In the genomic region with DNA sequence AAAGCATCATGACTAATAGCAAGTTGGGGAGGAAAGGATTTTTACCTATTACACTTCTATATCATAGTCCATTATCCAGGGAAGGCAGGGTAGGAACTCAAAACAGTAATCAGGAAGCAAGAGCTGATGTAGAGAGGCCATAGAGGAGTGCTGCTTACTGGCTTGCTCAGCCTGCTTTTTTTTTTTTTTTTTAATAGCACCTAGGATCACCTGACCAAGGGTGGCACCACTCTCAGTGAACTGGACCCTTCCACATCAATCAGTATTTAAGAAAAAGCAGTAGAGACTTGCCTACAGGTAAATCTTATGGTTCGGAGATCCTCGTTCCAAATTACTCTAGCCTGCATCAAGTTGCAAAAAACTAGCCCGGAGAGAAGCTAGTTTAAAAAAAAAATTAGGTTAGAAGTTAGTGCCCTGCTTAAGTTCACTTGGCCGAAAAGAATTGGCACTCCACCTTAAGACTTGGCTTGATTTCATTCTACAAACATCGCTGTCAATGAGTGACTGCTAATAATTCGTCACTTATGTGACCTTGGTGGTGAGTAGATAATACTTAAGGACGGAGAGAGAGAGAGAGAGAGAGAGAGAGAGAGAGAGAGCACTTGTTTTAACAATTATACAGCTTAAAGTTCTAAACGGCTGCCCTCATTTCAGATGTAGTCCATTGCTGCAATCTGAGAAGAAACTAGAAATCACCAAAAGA, we compare ENCODE assay signal across 10 mouse cellular contexts. TPM values are rescaled to one million over a fixed set of nuclear protein-coding genes. Genes with fewer than 3 reads are reported as not detected.
A peak's percentile ranks its signal among the peaks of the same experiment; 100 is the strongest.
DNase-seq lines count a peak whose midpoint lies in the region; ATAC-seq lines count a peak whose summit lies in the region.
"Had no signal": no experiment of that assay in that cellular context is flagged by ENCODE, and none has a peak within 500 bp of the region (broad histone marks: within the 10 kb centered on the region; RNA-seq: fewer than 3 reads in every experiment).

No protein-coding gene starts in this region.

- no peaks in the 10 kb centered on the region for H3K27me3 ChIP-seq in heart, embryonic 12.5 days (replicated peaks)
- H3K27me3 ChIP-seq in embryonic facial prominence, embryonic 10.5 days (replicated peaks; ENCODE audit: low read depth, poor library complexity, severe bottlenecking) = no peaks in the 10 kb centered on the region
- H3K27me3 ChIP-seq in intestine, embryonic 15.5 days (replicated peaks) = no peaks in the 10 kb centered on the region
- no peaks in the 10 kb centered on the region for H3K27me3 ChIP-seq in midbrain, embryonic 12.5 days

- H3K9me3 ChIP-seq in heart, embryonic 12.5 days (replicated peaks) = no peaks in the 10 kb centered on the region
- H3K9me3 ChIP-seq in embryonic facial prominence, embryonic 10.5 days = no peaks in the 10 kb centered on the region
- H3K9me3 ChIP-seq in intestine, embryonic 15.5 days = no peaks in the 10 kb centered on the region
- H3K9me3 ChIP-seq in midbrain, embryonic 12.5 days = no peaks in the 10 kb centered on the region

- WGBS in heart, embryonic 12.5 days = 49% methylated on average over 8 of the region's 8 CpGs
- WGBS in embryonic facial prominence, embryonic 10.5 days = 63% methylated on average over 8 of the region's 8 CpGs
- WGBS in intestine, embryonic 15.5 days = 44% methylated on average over 8 of the region's 8 CpGs
- 59% methylated on average over 8 of the region's 8 CpGs for WGBS in midbrain, embryonic 12.5 days

- H3K4me3 ChIP-seq in heart, embryonic 12.5 days = peak overlapping the region; percentile 61
- peak overlapping the region; percentile 90 for H3K4me3 ChIP-seq in embryonic facial prominence, embryonic 10.5 days
- peak overlapping the region; percentile 45 for H3K4me3 ChIP-seq in intestine, embryonic 15.5 days (replicated peaks)
- peak overlapping the region; percentile 56 for H3K4me3 ChIP-seq in midbrain, embryonic 12.5 days

- H3K4me2 ChIP-seq in heart, embryonic 12.5 days = peak overlapping the region; percentile 66
- peak overlapping the region; percentile 76 for H3K4me2 ChIP-seq in intestine, embryonic 15.5 days (replicated peaks)
- H3K4me2 ChIP-seq in midbrain, embryonic 12.5 days (replicated peaks) = peak overlapping the region; percentile 77

- peaks cover 32% of the 10 kb centered on the region for H3K4me1 ChIP-seq in heart, embryonic 12.5 days (replicated peaks)
- H3K4me1 ChIP-seq in embryonic facial prominence, embryonic 10.5 days = peaks cover 40% of the 10 kb centered on the region
- H3K4me1 ChIP-seq in intestine, embryonic 15.5 days (replicated peaks) = peaks cover 18% of the 10 kb centered on the region
- H3K4me1 ChIP-seq in midbrain, embryonic 12.5 days = peaks cover 45% of the 10 kb centered on the region

- no peaks in the 10 kb centered on the region for H3K36me3 ChIP-seq in heart, embryonic 12.5 days
- peaks cover 2% of the 10 kb centered on the region; the same call in 1 of the 2 replicates for H3K36me3 ChIP-seq in embryonic facial prominence, embryonic 10.5 days (replicated peaks)
- H3K36me3 ChIP-seq in intestine, embryonic 15.5 days = no peaks in the 10 kb centered on the region
- no peaks in the 10 kb centered on the region for H3K36me3 ChIP-seq in midbrain, embryonic 12.5 days

- H3K9ac ChIP-seq in heart, embryonic 12.5 days = no peak overlapping the region
- H3K9ac ChIP-seq in intestine, embryonic 15.5 days = no peak overlapping the region
- H3K9ac ChIP-seq in midbrain, embryonic 12.5 days (replicated peaks) = peak overlapping the region; percentile 41

- no peak for ATAC-seq in heart, embryonic 12.5 days (ENCODE audit: insufficient number of reproducible peaks, low FRiP score)
- ATAC-seq in intestine, embryonic 15.5 days = no peak
- ATAC-seq in midbrain, embryonic 12.5 days (ENCODE audit: low FRiP score, low read depth) = no peak
- no peak for ATAC-seq in megakaryocyte, adult 5-6 weeks (ENCODE audit: poor library complexity, severe bottlenecking)

- no peak for DNase-seq in heart, adult 9 months (ENCODE audit: low spot score in 2 of 2)
- no peak for DNase-seq in embryonic facial prominence, embryonic 10.5 days (ENCODE audit: low spot score)
- DNase-seq in ovary, postnatal 10 days (ENCODE audit: low spot score) = no peak
- no peak for DNase-seq in spleen, postnatal 4 days (ENCODE audit: low spot score in 2 of 2)

- H3K27ac ChIP-seq in heart, embryonic 12.5 days (ENCODE audit: poor library complexity, severe bottlenecking) = 0 out of 2 replicates have a peak overlapping the region, but pooled peaks have one; percentile 20
- H3K27ac ChIP-seq in embryonic facial prominence, embryonic 10.5 days (replicated peaks) = no peak overlapping the region
- H3K27ac ChIP-seq in intestine, embryonic 15.5 days = peak overlapping the region; percentile 61; the same call in 1 of the 2 replicates
- H3K27ac ChIP-seq in midbrain, embryonic 12.5 days (replicated peaks) = no peak overlapping the region
- H3K27ac ChIP-seq: macrophage had no signal

RNA-seq across cellular contexts. Expression of gene Plekha8, which starts 1.0 kb away (rescaled TPM):
- polyA plus RNA-seq in heart, embryonic 12.5 days (2016; fragmentation: Nextera tagmentation; extraction: Ambion mirVana) = 13.2 and 13.9 TPM in 2 replicates
- polyA plus RNA-seq in embryonic facial prominence, embryonic 10.5 days (2016; fragmentation: Nextera tagmentation; extraction: Ambion mirVana) = 17.6 and 18.2 TPM in 2 replicates
- polyA plus RNA-seq in intestine, embryonic 15.5 days (2015; fragmentation: Nextera tagmentation; extraction: Ambion mirVana) = 6.2 and 6.4 TPM in 2 replicates
- 16.8 and 21.5 TPM in 2 replicates for polyA plus RNA-seq in midbrain, embryonic 12.5 days (2016; fragmentation: Nextera tagmentation; extraction: Ambion mirVana)
- total RNA-seq in megakaryocyte, adult 5-6 weeks (2015) = 1.4 and 1.8 TPM in 2 replicates
- total RNA-seq in megakaryocyte, adult 5-6 weeks (2017) = 0.77 and 1.2 TPM in 2 replicates

RNA-seq across cellular contexts. Expression of gene Fkbp14, which starts 3.2 kb away (rescaled TPM):
- polyA plus RNA-seq in heart, embryonic 12.5 days (2016; fragmentation: Nextera tagmentation; extraction: Ambion mirVana) = 27.2 and 28.4 TPM in 2 replicates
- 11.1 and 11.2 TPM in 2 replicates for polyA plus RNA-seq in embryonic facial prominence, embryonic 10.5 days (2016; fragmentation: Nextera tagmentation; extraction: Ambion mirVana)
- 23.1 and 24.3 TPM in 2 replicates for polyA plus RNA-seq in intestine, embryonic 15.5 days (2015; fragmentation: Nextera tagmentation; extraction: Ambion mirVana)
- polyA plus RNA-seq in midbrain, embryonic 12.5 days (2016; fragmentation: Nextera tagmentation; extraction: Ambion mirVana) = 15.7 and 16.3 TPM in 2 replicates
- total RNA-seq in megakaryocyte, adult 5-6 weeks (2015) = not detected in 2 replicates
- not detected in 2 replicates for total RNA-seq in megakaryocyte, adult 5-6 weeks (2017)

RNA-seq across cellular contexts. Expression of gene Scrn1, which starts 27.6 kb away (rescaled TPM):
- 14.5 and 19.7 TPM in 2 replicates for polyA plus RNA-seq in heart, embryonic 12.5 days (2016; fragmentation: Nextera tagmentation; extraction: Ambion mirVana)
- 20.0 and 24.0 TPM in 2 replicates for polyA plus RNA-seq in embryonic facial prominence, embryonic 10.5 days (2016; fragmentation: Nextera tagmentation; extraction: Ambion mirVana)
- polyA plus RNA-seq in intestine, embryonic 15.5 days (2015; fragmentation: Nextera tagmentation; extraction: Ambion mirVana) = 5.9 and 6.4 TPM in 2 replicates
- polyA plus RNA-seq in midbrain, embryonic 12.5 days (2016; fragmentation: Nextera tagmentation; extraction: Ambion mirVana) = 83.8 and 86.4 TPM in 2 replicates
- total RNA-seq in megakaryocyte, adult 5-6 weeks (2015) = not detected in 2 replicates
- not detected in 2 replicates for total RNA-seq in megakaryocyte, adult 5-6 weeks (2017)
- total RNA-seq: common myeloid progenitor, adult 5-6 weeks had no signal
- polyA plus RNA-seq: macrophage had no signal

Comparison
In these comparisons a context has a peak if more than half of its experiments do, and no peak if none do; other contexts are left out.
1. H3K27ac ChIP-seq: peak in heart, embryonic 12.5 days (single experiment) and intestine, embryonic 15.5 days (single experiment); none in embryonic facial prominence, embryonic 10.5 days (single experiment) and midbrain, embryonic 12.5 days (single experiment).
2. Peak in every context shown above with its lines, with median percentiles within 50 percentile points of each other: H3K4me2 ChIP-seq and H3K4me3 ChIP-seq.